11 mouse cellular contexts compared by ENCODE assay signal in the genomic region with DNA sequence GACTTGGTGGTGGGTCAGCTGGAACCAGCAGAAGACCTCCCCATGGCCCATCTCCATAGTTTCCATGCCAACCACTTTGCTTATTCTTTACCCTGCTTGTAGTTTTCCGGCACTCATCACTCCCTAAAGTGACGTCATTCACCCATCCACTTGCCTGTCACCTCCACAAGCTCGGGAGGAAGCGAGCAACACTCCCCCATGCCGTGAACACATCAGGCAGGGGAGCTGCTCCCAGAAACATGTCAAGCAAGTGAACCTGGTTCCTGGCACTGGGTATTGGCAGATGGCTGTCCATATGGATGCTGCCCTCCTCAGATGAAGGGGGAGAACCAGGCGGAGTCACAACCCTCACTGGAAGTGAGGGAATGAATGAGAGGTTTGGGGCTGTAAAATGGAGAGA. TPM values are rescaled to one million over a fixed set of nuclear protein-coding genes. Genes with fewer than 3 reads are reported as not detected.
A peak's percentile ranks its signal among the peaks of the same experiment; 100 is the strongest.
DNase-seq lines count a peak whose midpoint lies in the region; TF ChIP-seq lines count a peak whose summit lies in the region.
"Had no signal": no experiment of that assay in that cellular context is flagged by ENCODE, and none has a peak within 500 bp of the region (broad histone marks: within the 10 kb centered on the region; RNA-seq: fewer than 3 reads in every experiment).

No protein-coding gene starts in this region.

- TF ChIP-seq POLR2A in brain, embryonic 14.5 days (IDR thresholded peaks at IDR 0.05; ENCODE audit: borderline replicate concordance, extremely low read depth, insufficient read depth, insufficient read length, poor library complexity, severe bottlenecking), result no peak

- intact Hi-C loops in heart, postnatal 36 days (cut with DNase I), result no loop called here

- TF ChIP-seq CTCF in brain, embryonic 14.5 days (IDR thresholded peaks at IDR 0.05; ENCODE audit: borderline replicate concordance, extremely low read depth, insufficient read depth, insufficient read length), result no peak

- peak; percentile 84 for DNase-seq in heart, adult 11 months
- DNase-seq in heart, postnatal 36 days, result no peak
- peak; percentile 82 for DNase-seq in brain, embryonic 14.5 days (ENCODE audit: low read depth)
- peak; percentile 95 for DNase-seq in cerebellum, postnatal 10 days
- peak; percentile 26 to 39 for DNase-seq in layer of hippocampus, postnatal 14 days (ENCODE audit: low spot score in 2 of 2)
- no peak for DNase-seq in spleen, postnatal 36 days (ENCODE audit: low spot score in 2 of 2)
- no peak for DNase-seq in embryo, embryonic 10.5 days (ENCODE audit: low spot score)
- DNase-seq in embryo, embryonic 10 days (ENCODE audit: low spot score), result no peak
- DNase-seq: gastrocnemius, postnatal 25 days; lung, adult 18-20 months had no signal

RNA-seq across cellular contexts. Expression of a gene that starts 6.1 kb away (rescaled TPM):
- 1 to 10 TPM; 1.1 to 1.9 TPM for total RNA-seq in heart, postnatal 36 days (2021)
- polyA plus RNA-seq in brain, embryonic 14.5 days (2012; rRNA removed), result 0.59 and 0.98 TPM in 2 replicates
- total RNA-seq in layer of hippocampus, postnatal 14 days (2021), result not detected
- polyA plus RNA-seq: kidney, embryonic 15.5 days had no signal

RNA-seq across cellular contexts. Expression of a gene that starts 37.7 kb away (rescaled TPM):
- 10 to 100 TPM; 41.6 to 42.5 TPM for total RNA-seq in heart, postnatal 36 days (2021)
- 36.6 and 46.6 TPM in 2 replicates for polyA plus RNA-seq in brain, embryonic 14.5 days (2012; rRNA removed)
- total RNA-seq in layer of hippocampus, postnatal 14 days (2021), result 100 to 1,000 TPM; 104 to 112 TPM

Comparison
In these comparisons a context has a peak if more than half of its experiments do, and no peak if none do; other contexts are left out.
1. DNase-seq: peak in heart, adult 11 months (single experiment), brain, embryonic 14.5 days (single experiment), cerebellum, postnatal 10 days (2 of 2) and layer of hippocampus, postnatal 14 days (2 of 2); none in heart, postnatal 36 days (0 of 2), spleen, postnatal 36 days (0 of 2), embryo, embryonic 10.5 days (single experiment) and embryo, embryonic 10 days (single experiment).